Mouse (Mus musculus): ENCODE results near the gene Duox1. TPM values are rescaled to one million over a fixed set of nuclear protein-coding genes. Genes with fewer than 3 reads are reported as not detected.

Gene Duox1
- polyA plus RNA-seq, 1 experiment from 2014 or later = 0.67 TPM

GRCm38 (mm10) chr2:122366039-122366438 lies 50.6 kb downstream of the Duox1 start:
- no peak overlapping the region for H3K9ac ChIP-seq (ENCODE audit: low read depth, low read length)
- H3K9me3 ChIP-seq (ENCODE audit: control insufficient read depth, low read length) = no peaks in the 10 kb centered on the region
- WGBS = 94% methylated on average over 2 of the region's 3 CpGs
- no peak overlapping the region for H3K27ac ChIP-seq (replicated peaks; ENCODE audit: low read depth, low read length)
- no peaks in the 10 kb centered on the region for H3K27me3 ChIP-seq (replicated peaks; ENCODE audit: control insufficient read depth, insufficient read depth, low read length)
- DNase-seq (ENCODE audit: low spot score) (no peak), ATAC-seq (ENCODE audit: low read depth) (no peak)
- H3K4me3 ChIP-seq (ENCODE audit: low read depth, low read length) = no peak overlapping the region
- peaks cover 15% of the 10 kb centered on the region for H3K4me1 ChIP-seq (ENCODE audit: control insufficient read depth, insufficient read depth, low read length)
- H3K4me2 ChIP-seq (ENCODE audit: low read depth, low read length) = no peak overlapping the region
- peaks cover 12% of the 10 kb centered on the region; the same call in 1 of the 2 replicates for H3K36me3 ChIP-seq (ENCODE audit: control insufficient read depth, insufficient read depth, low read length)

GRCm38 (mm10) chr2:122366706-122367105 lies 51.2 kb downstream of the Duox1 start:
- H3K36me3 ChIP-seq (ENCODE audit: control insufficient read depth, insufficient read depth, low read length) = peaks cover 12% of the 10 kb centered on the region; the same call in 1 of the 2 replicates
- H3K4me1 ChIP-seq (ENCODE audit: control insufficient read depth, insufficient read depth, low read length) = peaks cover 15% of the 10 kb centered on the region
- H3K27me3 ChIP-seq (replicated peaks; ENCODE audit: control insufficient read depth, insufficient read depth, low read length) = no peaks in the 10 kb centered on the region
- ATAC-seq (ENCODE audit: low read depth) (no peak), DNase-seq (ENCODE audit: low spot score) (no peak)
- no peak overlapping the region for H3K27ac ChIP-seq (replicated peaks; ENCODE audit: low read depth, low read length)
- H3K9me3 ChIP-seq (ENCODE audit: control insufficient read depth, low read length) = no peaks in the 10 kb centered on the region
- peak overlapping the region; percentile 90; the same call in 1 of the 2 replicates for H3K9ac ChIP-seq (ENCODE audit: low read depth, low read length)
- WGBS = 22% methylated on average over 5 of the region's 5 CpGs
- peak overlapping the region; percentile 84; the same call in 1 of the 2 replicates for H3K4me2 ChIP-seq (ENCODE audit: low read depth, low read length)
- peak overlapping the region; percentile 84; the same call in 1 of the 2 replicates for H3K4me3 ChIP-seq (ENCODE audit: low read depth, low read length)

GRCm38 (mm10) chr2:122367181-122367580 lies 51.7 kb downstream of the Duox1 start:
- Histone ChIP-seq H3K4me3 (ENCODE audit: low read depth, low read length) (peak overlapping the region; percentile 84), H3K9me3 (ENCODE audit: control insufficient read depth, low read length) (no peaks in the 10 kb centered on the region), H3K36me3 (ENCODE audit: control insufficient read depth, insufficient read depth, low read length) (peaks cover 12% of the 10 kb centered on the region; the same call in 1 of the 2 replicates), H3K4me2 (ENCODE audit: low read depth, low read length) (peak overlapping the region; percentile 84), H3K4me1 (ENCODE audit: control insufficient read depth, insufficient read depth, low read length) (peaks cover 15% of the 10 kb centered on the region), H3K9ac (ENCODE audit: low read depth, low read length) (peak overlapping the region; percentile 90), H3K27ac (replicated peaks; ENCODE audit: low read depth, low read length) (no peak overlapping the region), H3K27me3 (replicated peaks; ENCODE audit: control insufficient read depth, insufficient read depth, low read length) (no peaks in the 10 kb centered on the region)
- ATAC-seq (ENCODE audit: low read depth) (no peak), DNase-seq (ENCODE audit: low spot score) (no peak)
- WGBS = 25% methylated on average over 4 of the region's 4 CpGs

- H3K36me3 ChIP-seq (ENCODE audit: control insufficient read depth, insufficient read depth, low read length) = peaks cover 12% of the 10 kb centered on the region; the same call in 1 of the 2 replicates
- H3K9me3 ChIP-seq (ENCODE audit: control insufficient read depth, low read length) = no peaks in the 10 kb centered on the region
- no peak overlapping the region for H3K27ac ChIP-seq (replicated peaks; ENCODE audit: low read depth, low read length)
- DNase-seq (ENCODE audit: low spot score) = no peak
- peaks cover 15% of the 10 kb centered on the region for H3K4me1 ChIP-seq (ENCODE audit: control insufficient read depth, insufficient read depth, low read length)
- WGBS = 2% methylated on average over 4 of the region's 4 CpGs
- no peaks in the 10 kb centered on the region for H3K27me3 ChIP-seq (replicated peaks; ENCODE audit: control insufficient read depth, insufficient read depth, low read length)
- ATAC-seq (ENCODE audit: low read depth) = no peak
- H3K9ac ChIP-seq (ENCODE audit: low read depth, low read length) = peak overlapping the region; percentile 90
- peak overlapping the region; percentile 84 for H3K4me2 ChIP-seq (ENCODE audit: low read depth, low read length)
- H3K4me3 ChIP-seq (ENCODE audit: low read depth, low read length) = peak overlapping the region; percentile 84
These were observed 52.2 kb downstream of the Duox1 start for GRCm38 (mm10) chr2:122367701-122368080.

- Histone ChIP-seq H3K4me2 (ENCODE audit: low read depth, low read length) (peak overlapping the region; percentile 84), H3K27ac (replicated peaks; ENCODE audit: low read depth, low read length) (no peak overlapping the region; the same call in 1 of the 2 replicates), H3K4me3 (ENCODE audit: low read depth, low read length) (peak overlapping the region; percentile 84), H3K9ac (ENCODE audit: low read depth, low read length) (peak overlapping the region; percentile 90), H3K36me3 (ENCODE audit: control insufficient read depth, insufficient read depth, low read length) (peaks cover 6% of the 10 kb centered on the region; the same call in 1 of the 2 replicates), H3K9me3 (ENCODE audit: control insufficient read depth, low read length) (no peaks in the 10 kb centered on the region), H3K4me1 (ENCODE audit: control insufficient read depth, insufficient read depth, low read length) (peaks cover 15% of the 10 kb centered on the region), H3K27me3 (replicated peaks; ENCODE audit: control insufficient read depth, insufficient read depth, low read length) (no peaks in the 10 kb centered on the region)
- ATAC-seq (ENCODE audit: low read depth) (peak; percentile 72), DNase-seq (ENCODE audit: low spot score) (peak; percentile 43)
- 2% methylated on average over 17 of the region's 55 CpGs for WGBS
These were observed 52.9 kb downstream of the Duox1 start for GRCm38 (mm10) chr2:122368081-122368971.

- H3K9me3 ChIP-seq (ENCODE audit: control insufficient read depth, low read length) = no peaks in the 10 kb centered on the region
- peak within 1 kb of the TSS; percentile 90 for H3K9ac ChIP-seq (ENCODE audit: low read depth, low read length)
- ATAC-seq (ENCODE audit: low read depth) = peak; percentile 96
- peak within 1 kb of the TSS; percentile 12; the same call in 1 of the 2 replicates for H3K27ac ChIP-seq (replicated peaks; ENCODE audit: low read depth, low read length)
- H3K4me1 ChIP-seq (ENCODE audit: control insufficient read depth, insufficient read depth, low read length) = peaks cover 15% of the 10 kb centered on the region
- peak within 1 kb of the TSS; percentile 84 for H3K4me2 ChIP-seq (ENCODE audit: low read depth, low read length)
- peak within 1 kb of the TSS; percentile 84 for H3K4me3 ChIP-seq (ENCODE audit: low read depth, low read length)
- DNase-seq (ENCODE audit: low spot score) = peak; percentile 92
- no peaks in the 10 kb centered on the region for H3K27me3 ChIP-seq (replicated peaks; ENCODE audit: control insufficient read depth, insufficient read depth, low read length)
- 2% methylated on average over 30 of the region's 54 CpGs for WGBS
- H3K36me3 ChIP-seq (ENCODE audit: control insufficient read depth, insufficient read depth, low read length) = no peaks in the 10 kb centered on the region
These were observed 53.7 kb downstream of the Duox1 start, which contains the start of gene Shf for GRCm38 (mm10) chr2:122368995-122369739. TSS of gene Shf (minus strand) at chr2:122369162.

- Histone ChIP-seq H3K9ac (ENCODE audit: low read depth, low read length) (no peak overlapping the region), H3K27me3 (replicated peaks; ENCODE audit: control insufficient read depth, insufficient read depth, low read length) (no peaks in the 10 kb centered on the region), H3K9me3 (ENCODE audit: control insufficient read depth, low read length) (no peaks in the 10 kb centered on the region), H3K27ac (replicated peaks; ENCODE audit: low read depth, low read length) (no peak overlapping the region), H3K4me1 (ENCODE audit: control insufficient read depth, insufficient read depth, low read length) (peaks cover 15% of the 10 kb centered on the region), H3K4me3 (ENCODE audit: low read depth, low read length) (no peak overlapping the region), H3K36me3 (ENCODE audit: control insufficient read depth, insufficient read depth, low read length) (no peaks in the 10 kb centered on the region), H3K4me2 (ENCODE audit: low read depth, low read length) (no peak overlapping the region)
- no peak for ATAC-seq (ENCODE audit: low read depth)
- DNase-seq (ENCODE audit: low spot score) = no peak
- 40% methylated on average over 10 of the region's 10 CpGs for WGBS
These were observed 54.8 kb downstream of the Duox1 start for GRCm38 (mm10) chr2:122370101-122370750.

GRCm38 (mm10) chr2:122372067-122372466 lies 56.6 kb downstream of the Duox1 start:
- Histone ChIP-seq H3K4me2 (ENCODE audit: low read depth, low read length) (no peak overlapping the region), H3K4me3 (ENCODE audit: low read depth, low read length) (no peak overlapping the region), H3K27ac (replicated peaks; ENCODE audit: low read depth, low read length) (no peak overlapping the region), H3K27me3 (replicated peaks; ENCODE audit: control insufficient read depth, insufficient read depth, low read length) (no peaks in the 10 kb centered on the region), H3K4me1 (ENCODE audit: control insufficient read depth, insufficient read depth, low read length) (peaks cover 9% of the 10 kb centered on the region), H3K36me3 (ENCODE audit: control insufficient read depth, insufficient read depth, low read length) (no peaks in the 10 kb centered on the region), H3K9ac (ENCODE audit: low read depth, low read length) (no peak overlapping the region), H3K9me3 (ENCODE audit: control insufficient read depth, low read length) (no peaks in the 10 kb centered on the region)
- DNase-seq (ENCODE audit: low spot score) = no peak
- WGBS = 62% methylated on average over 3 of the region's 3 CpGs
- no peak for ATAC-seq (ENCODE audit: low read depth)
